Mouse (Mus musculus): ENCODE measurements around the gene Adk. TPM values are rescaled to one million over a fixed set of nuclear protein-coding genes. Genes with fewer than 3 reads are reported as not detected.
A peak's percentile ranks its signal among the peaks of the same experiment; 100 is the strongest.

Gene Adk
- polyA plus RNA-seq, 1 experiment: 18.5 TPM

DNA sequence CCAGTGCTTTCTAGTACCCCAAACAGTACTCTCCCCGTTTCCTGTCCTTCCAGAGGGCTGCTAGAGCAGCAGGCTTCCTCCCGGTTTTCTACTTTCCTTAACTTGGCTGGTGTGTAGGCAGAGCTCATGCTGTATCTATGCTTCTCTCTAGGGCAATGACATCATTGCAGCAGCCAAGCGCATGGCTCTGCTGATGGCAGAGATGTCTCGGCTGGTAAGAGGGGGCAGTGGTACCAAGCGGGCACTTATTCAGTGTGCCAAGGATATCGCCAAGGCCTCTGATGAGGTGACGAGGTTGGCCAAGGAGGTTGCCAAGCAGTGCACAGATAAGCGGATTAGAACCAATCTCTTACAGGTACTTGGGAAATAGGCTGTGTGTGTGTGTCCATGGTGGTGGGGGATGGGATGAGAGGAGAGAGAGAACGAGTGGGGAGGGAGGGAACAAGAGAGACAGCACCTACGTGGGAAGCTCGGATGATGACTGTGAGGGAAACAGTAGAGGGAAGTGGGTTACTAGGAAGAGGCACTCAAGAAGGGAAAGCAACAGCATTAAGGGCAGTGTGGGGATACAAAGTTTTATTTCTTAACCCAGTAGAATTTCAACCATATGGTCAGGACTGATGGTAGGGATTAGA, 23.2 kb upstream of the Adk start:
- H3K36me3 ChIP-seq (ENCODE audit: control insufficient read depth, insufficient read depth, low read length): no peaks in the 10 kb centered on the region
- H3K4me3 ChIP-seq (ENCODE audit: control insufficient read depth, insufficient read depth, low read length): no peak overlapping the region
- H3K4me1 ChIP-seq (replicated peaks; ENCODE audit: control insufficient read depth, insufficient read depth, low read length): peaks cover 4% of the 10 kb centered on the region
- WGBS: 97% methylated on average over 11 of the region's 11 CpGs
- H3K27me3 ChIP-seq (ENCODE audit: control insufficient read depth, insufficient read depth, low read length): no peaks in the 10 kb centered on the region
- TF ChIP-seq POLR2A (IDR thresholded peaks at IDR 0.05; ENCODE audit: control insufficient read depth, extremely low read depth, insufficient read depth, low read length, poor library complexity) (no peak), CTCF (IDR thresholded peaks at IDR 0.05; ENCODE audit: borderline replicate concordance, control insufficient read depth, extremely low read depth, insufficient read depth, low read length, poor library complexity) (no peak)
- DNase-seq: no peak
- H3K27ac ChIP-seq (ENCODE audit: control insufficient read depth, insufficient read depth, low read length): no peak overlapping the region

DNA sequence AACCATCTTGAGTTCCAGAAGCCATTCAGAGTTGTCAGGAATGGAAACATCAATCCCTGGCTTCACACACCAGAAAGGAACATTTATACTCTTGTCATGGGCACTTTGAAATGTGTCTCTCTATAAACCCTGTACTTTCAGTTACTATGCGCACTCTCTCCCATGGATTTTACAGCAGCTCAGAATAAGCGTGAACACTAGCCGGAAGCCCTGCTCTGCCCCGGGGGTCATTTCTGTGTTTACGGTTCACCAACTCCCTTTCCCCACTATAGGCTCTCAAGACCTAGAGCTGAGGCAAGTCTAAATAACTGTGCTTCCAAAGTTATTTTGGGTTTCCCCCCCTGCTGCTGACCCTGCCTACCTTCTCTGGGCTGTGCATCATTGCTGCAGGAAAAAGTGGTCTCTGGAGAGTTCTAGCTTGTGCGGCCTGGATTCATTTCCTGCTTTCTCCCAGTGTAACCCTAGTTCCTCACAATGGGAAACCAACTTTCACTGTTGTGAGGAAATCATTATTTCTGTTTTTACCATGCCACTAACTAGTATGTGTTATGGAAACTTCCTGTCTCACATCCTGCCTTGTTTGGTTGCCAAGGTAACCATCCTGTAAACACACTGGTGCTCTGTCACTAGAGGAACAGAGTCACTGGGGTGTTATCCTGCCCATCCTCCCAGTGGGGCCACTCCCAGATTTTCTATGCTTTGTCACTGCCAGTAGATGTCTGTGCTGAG, 20.4 kb upstream of the Adk start:
- TF ChIP-seq CTCF (IDR thresholded peaks at IDR 0.05; ENCODE audit: borderline replicate concordance, control insufficient read depth, extremely low read depth, insufficient read depth, low read length, poor library complexity) (no peak), POLR2A (IDR thresholded peaks at IDR 0.05; ENCODE audit: control insufficient read depth, extremely low read depth, insufficient read depth, low read length, poor library complexity) (no peak)
- WGBS: 80% methylated on average over 6 of the region's 6 CpGs
- peak; percentile 24 for DNase-seq
- Histone ChIP-seq H3K27ac (ENCODE audit: control insufficient read depth, insufficient read depth, low read length) (peak overlapping the region; percentile 40; the same call in 1 of the 2 replicates), H3K27me3 (ENCODE audit: control insufficient read depth, insufficient read depth, low read length) (no peaks in the 10 kb centered on the region), H3K36me3 (ENCODE audit: control insufficient read depth, insufficient read depth, low read length) (peaks cover 11% of the 10 kb centered on the region), H3K4me3 (ENCODE audit: control insufficient read depth, insufficient read depth, low read length) (no peak overlapping the region), H3K4me1 (replicated peaks; ENCODE audit: control insufficient read depth, insufficient read depth, low read length) (peaks cover 7% of the 10 kb centered on the region)

DNA sequence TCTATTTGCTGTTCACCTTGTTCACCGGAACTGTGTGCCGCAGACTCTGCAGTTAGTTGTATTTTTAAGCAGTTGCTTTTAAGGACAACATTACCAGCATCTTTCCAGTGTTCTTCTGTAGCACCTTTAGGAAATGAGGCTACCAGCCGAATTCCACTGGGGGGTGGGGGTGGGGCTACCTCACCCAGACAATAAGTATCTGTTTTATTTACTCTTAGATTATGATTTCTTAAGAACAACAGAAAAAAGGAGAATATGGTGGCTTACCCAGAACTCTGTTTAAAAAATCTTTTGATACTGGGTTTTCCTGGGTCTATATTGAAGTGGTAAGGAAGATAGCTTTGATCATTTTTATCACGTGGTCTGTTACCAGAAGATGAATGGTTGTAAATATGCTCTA, 18.1 kb upstream of the Adk start:
- Histone ChIP-seq H3K4me3 (ENCODE audit: control insufficient read depth, insufficient read depth, low read length) (no peak overlapping the region), H3K36me3 (ENCODE audit: control insufficient read depth, insufficient read depth, low read length) (peaks cover 30% of the 10 kb centered on the region), H3K27me3 (ENCODE audit: control insufficient read depth, insufficient read depth, low read length) (no peaks in the 10 kb centered on the region), H3K27ac (ENCODE audit: control insufficient read depth, insufficient read depth, low read length) (no peak overlapping the region; the same call in 1 of the 2 replicates), H3K4me1 (replicated peaks; ENCODE audit: control insufficient read depth, insufficient read depth, low read length) (peaks cover 7% of the 10 kb centered on the region)
- 69% methylated on average over 4 of the region's 4 CpGs for whole genome bisulfite sequencing
- TF ChIP-seq CTCF (IDR thresholded peaks at IDR 0.05; ENCODE audit: borderline replicate concordance, control insufficient read depth, extremely low read depth, insufficient read depth, low read length, poor library complexity) (no peak), POLR2A (IDR thresholded peaks at IDR 0.05; ENCODE audit: control insufficient read depth, extremely low read depth, insufficient read depth, low read length, poor library complexity) (no peak)
- DNase-seq: no peak

DNA sequence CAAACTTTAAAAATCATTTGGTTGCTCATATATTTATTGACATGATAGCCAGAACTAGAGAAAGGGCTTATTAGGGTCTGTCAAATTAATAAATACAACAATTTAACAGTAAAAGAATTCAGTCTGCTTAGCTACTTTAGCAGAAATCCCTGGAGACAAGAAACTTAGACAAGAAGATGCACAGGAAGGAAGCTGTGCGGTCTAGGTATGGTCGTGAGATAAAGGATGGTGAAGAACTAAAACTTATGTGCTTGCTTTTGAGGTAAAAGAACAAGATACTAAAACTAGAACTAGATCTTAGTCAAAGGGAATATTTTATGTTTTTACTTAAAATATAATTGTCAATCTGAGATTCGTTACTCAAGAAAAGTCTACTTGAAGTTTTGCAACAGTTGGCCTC, 17.6 kb upstream of the Adk start:
- H3K4me1 ChIP-seq (replicated peaks; ENCODE audit: control insufficient read depth, insufficient read depth, low read length): peaks cover 7% of the 10 kb centered on the region
- peaks cover 35% of the 10 kb centered on the region for H3K36me3 ChIP-seq (ENCODE audit: control insufficient read depth, insufficient read depth, low read length)
- 76% methylated on average over 3 of the region's 3 CpGs for WGBS
- no peak for TF ChIP-seq POLR2A (IDR thresholded peaks at IDR 0.05; ENCODE audit: control insufficient read depth, extremely low read depth, insufficient read depth, low read length, poor library complexity)
- no peak for TF ChIP-seq CTCF (IDR thresholded peaks at IDR 0.05; ENCODE audit: borderline replicate concordance, control insufficient read depth, extremely low read depth, insufficient read depth, low read length, poor library complexity)
- DNase-seq: no peak
- no peaks in the 10 kb centered on the region for H3K27me3 ChIP-seq (ENCODE audit: control insufficient read depth, insufficient read depth, low read length)
- H3K27ac ChIP-seq (ENCODE audit: control insufficient read depth, insufficient read depth, low read length): no peak overlapping the region
- H3K4me3 ChIP-seq (ENCODE audit: control insufficient read depth, insufficient read depth, low read length): no peak overlapping the region

DNA sequence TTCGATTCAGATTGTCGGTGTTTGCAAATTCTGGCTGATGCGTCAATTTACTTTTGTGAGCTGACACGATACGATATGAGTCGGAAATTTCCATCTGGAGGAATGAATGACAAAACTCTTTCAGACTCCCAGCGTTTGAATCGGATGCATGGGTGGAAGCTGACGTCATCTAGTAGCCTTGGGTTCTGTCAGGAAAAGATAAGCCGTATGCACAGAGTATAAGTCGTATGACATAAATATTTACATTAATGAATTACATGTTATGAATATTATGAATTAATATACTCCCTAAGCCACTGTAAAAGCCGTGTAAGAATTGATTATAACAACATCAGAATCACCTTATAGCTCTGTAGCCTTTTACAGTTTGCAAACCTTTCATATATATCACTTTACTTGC, 13.3 kb upstream of the Adk start:
- no peak overlapping the region for H3K27ac ChIP-seq (ENCODE audit: control insufficient read depth, insufficient read depth, low read length)

DNA sequence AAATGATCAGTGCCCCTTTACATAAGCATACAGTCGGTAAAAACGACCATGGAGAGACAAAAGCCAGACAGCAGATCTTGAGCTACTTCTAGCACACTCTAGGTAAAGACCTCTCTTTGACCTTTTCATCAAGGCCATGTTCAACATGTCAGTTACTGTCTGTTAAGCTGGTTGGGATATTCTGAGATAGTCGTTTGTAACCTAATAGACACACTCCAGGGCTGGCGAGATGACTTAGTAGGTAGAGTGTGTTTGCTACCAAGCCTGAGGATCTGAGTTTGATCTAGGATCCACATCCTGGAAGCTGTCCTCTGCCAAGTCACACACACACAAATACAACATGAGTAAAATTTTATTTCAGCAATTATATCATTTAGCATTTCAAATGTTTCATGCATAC, 12.8 kb upstream of the Adk start:
- peaks cover 43% of the 10 kb centered on the region for H3K36me3 ChIP-seq (ENCODE audit: control insufficient read depth, insufficient read depth, low read length)
- H3K27me3 ChIP-seq (ENCODE audit: control insufficient read depth, insufficient read depth, low read length): no peaks in the 10 kb centered on the region
- H3K4me3 ChIP-seq (ENCODE audit: control insufficient read depth, insufficient read depth, low read length): no peak overlapping the region
- no peak for DNase-seq
- WGBS: 94% methylated on average over 4 of the region's 4 CpGs
- TF ChIP-seq CTCF (IDR thresholded peaks at IDR 0.05; ENCODE audit: borderline replicate concordance, control insufficient read depth, extremely low read depth, insufficient read depth, low read length, poor library complexity) (no peak), POLR2A (IDR thresholded peaks at IDR 0.05; ENCODE audit: control insufficient read depth, extremely low read depth, insufficient read depth, low read length, poor library complexity) (no peak)
- H3K27ac ChIP-seq (ENCODE audit: control insufficient read depth, insufficient read depth, low read length): no peak overlapping the region
- H3K4me1 ChIP-seq (replicated peaks; ENCODE audit: control insufficient read depth, insufficient read depth, low read length): peaks cover 3% of the 10 kb centered on the region; the same call in 1 of the 2 replicates

More for the DNA sequence above, 13.3 kb upstream of the Adk start:
- Histone ChIP-seq H3K36me3 (ENCODE audit: control insufficient read depth, insufficient read depth, low read length) (peaks cover 43% of the 10 kb centered on the region), H3K4me1 (replicated peaks; ENCODE audit: control insufficient read depth, insufficient read depth, low read length) (peaks cover 3% of the 10 kb centered on the region; the same call in 1 of the 2 replicates), H3K27me3 (ENCODE audit: control insufficient read depth, insufficient read depth, low read length) (no peaks in the 10 kb centered on the region), H3K4me3 (ENCODE audit: control insufficient read depth, insufficient read depth, low read length) (no peak overlapping the region)
- TF ChIP-seq POLR2A (IDR thresholded peaks at IDR 0.05; ENCODE audit: control insufficient read depth, extremely low read depth, insufficient read depth, low read length, poor library complexity): no peak
- TF ChIP-seq CTCF (IDR thresholded peaks at IDR 0.05; ENCODE audit: borderline replicate concordance, control insufficient read depth, extremely low read depth, insufficient read depth, low read length, poor library complexity): no peak
- DNase-seq: no peak
- 94% methylated on average over 12 of the region's 12 CpGs for WGBS

Measured in thymus, adult 2 months (tissue).